Mouse (Mus musculus): ENCODE measurements around the gene Dusp1.
A peak's percentile ranks its signal among the peaks of the same experiment; 100 is the strongest.

DNA sequence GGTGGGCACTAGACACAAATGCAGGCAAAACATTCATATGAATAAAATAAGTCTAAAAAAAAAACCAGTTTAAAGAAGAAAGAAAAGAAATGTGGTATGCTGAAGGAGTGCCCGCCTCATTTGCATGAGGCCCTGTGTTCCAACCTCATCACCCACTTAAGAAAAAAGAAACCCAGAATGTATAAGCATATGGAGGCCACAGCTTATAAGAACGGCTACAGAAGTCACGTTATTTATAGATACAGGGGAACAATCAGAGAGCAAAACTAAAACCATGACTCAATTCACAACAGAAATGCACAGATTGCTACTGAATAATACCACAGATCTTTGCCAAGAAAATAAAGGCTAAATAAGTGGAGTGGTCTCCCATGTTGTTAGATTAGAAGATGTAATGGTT is 43.6 kb downstream of the Dusp1 start:
- TF ChIP-seq ZNF384 (IDR thresholded peaks at IDR 0.05; ENCODE audit: low read depth, low read length) (peak; percentile 77), CTCF (conservative IDR thresholded peaks at IDR 0.05 in 1 of 2, IDR thresholded peaks at IDR 0.05 in 1 of 2; ENCODE audit: low read depth in 2 of 2, low read length in 2 of 2) (no peak), RAD21 (IDR thresholded peaks at IDR 0.05; ENCODE audit: low read depth, low read length) (no peak), MAZ (IDR thresholded peaks at IDR 0.05; ENCODE audit: low read depth, low read length) (no peak), EP300 (IDR thresholded peaks at IDR 0.05; ENCODE audit: low read length) (peak; percentile 49; the same call in 1 of the 2 replicates)
